Mouse (Mus musculus): ENCODE data around the gene Rpa2. TPM values are rescaled to one million over a fixed set of nuclear protein-coding genes. Genes with fewer than 3 reads are reported as not detected.
"Not testable (repeated sequence)": the region's sequence is repeated elsewhere in the genome, so short reads cannot be mapped to it uniquely, and the experiment has no call there.

Gene Rpa2
- polyA plus RNA-seq, 2 experiments = 55.6 to 95.7 TPM

DNA sequence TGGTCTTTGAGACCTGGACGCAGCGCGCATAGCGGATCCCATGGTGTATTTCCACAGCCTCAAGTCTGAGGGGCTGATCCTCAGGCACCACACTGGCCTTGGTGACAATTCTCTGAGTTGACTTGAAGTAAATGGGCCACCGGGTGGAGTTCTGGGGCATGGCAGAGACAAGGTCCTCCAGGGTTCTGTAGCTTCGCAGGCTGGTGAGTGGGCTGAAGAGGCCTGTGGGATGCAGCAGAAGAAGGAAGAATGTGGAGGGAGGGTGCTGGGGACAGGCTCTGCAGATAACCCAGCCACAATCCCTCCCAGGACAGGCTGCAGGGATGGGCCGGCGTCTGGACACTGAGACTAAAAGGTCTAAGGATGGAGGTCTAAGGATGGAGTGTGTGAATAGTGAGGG lies 21.6 kb downstream of the Rpa2 start:
- Histone ChIP-seq H3K36me3 (replicated peaks; ENCODE audit: control insufficient read depth, insufficient read depth, low read depth) (no peaks in the 10 kb centered on the region), H3K27me3 (ENCODE audit: control insufficient read depth, insufficient read depth, low read length) (peaks cover 2% of the 10 kb centered on the region), H3K4me1 (replicated peaks; ENCODE audit: control insufficient read depth in 2 of 2, insufficient read depth in 2 of 2, low read length in 1 of 2) (0 out of 4 replicates have a peak, but pooled peaks cover 0 to 1% of the 10 kb centered on the region in 2 experiments), H3K27ac (no peak overlapping the region), H3K9me3 (ENCODE audit: control insufficient read depth, low read length) (no peaks in the 10 kb centered on the region), H3K4me2 (ENCODE audit: low read depth) (no peak overlapping the region), H3K9ac (replicated peaks) (no peak overlapping the region), H3K4me3 (ENCODE audit: insufficient read depth in 1 of 2, low read depth in 2 of 2, low read length in 2 of 2) (no peak overlapping the region)
- DNase-seq (ENCODE audit: low read depth in 3 of 3, low spot score in 3 of 3) = no peak
- no peak for ATAC-seq (ENCODE audit: insufficient read depth)
- WGBS (ENCODE audit: insufficient replicate concordance) = 81% methylated on average over 8 of the region's 8 CpGs
- TF ChIP-seq CTCF (IDR thresholded peaks at IDR 0.05; ENCODE audit: low read depth) = no peak
- no peak for TF ChIP-seq EP300 (IDR thresholded peaks at IDR 0.05; ENCODE audit: low read depth)

DNA sequence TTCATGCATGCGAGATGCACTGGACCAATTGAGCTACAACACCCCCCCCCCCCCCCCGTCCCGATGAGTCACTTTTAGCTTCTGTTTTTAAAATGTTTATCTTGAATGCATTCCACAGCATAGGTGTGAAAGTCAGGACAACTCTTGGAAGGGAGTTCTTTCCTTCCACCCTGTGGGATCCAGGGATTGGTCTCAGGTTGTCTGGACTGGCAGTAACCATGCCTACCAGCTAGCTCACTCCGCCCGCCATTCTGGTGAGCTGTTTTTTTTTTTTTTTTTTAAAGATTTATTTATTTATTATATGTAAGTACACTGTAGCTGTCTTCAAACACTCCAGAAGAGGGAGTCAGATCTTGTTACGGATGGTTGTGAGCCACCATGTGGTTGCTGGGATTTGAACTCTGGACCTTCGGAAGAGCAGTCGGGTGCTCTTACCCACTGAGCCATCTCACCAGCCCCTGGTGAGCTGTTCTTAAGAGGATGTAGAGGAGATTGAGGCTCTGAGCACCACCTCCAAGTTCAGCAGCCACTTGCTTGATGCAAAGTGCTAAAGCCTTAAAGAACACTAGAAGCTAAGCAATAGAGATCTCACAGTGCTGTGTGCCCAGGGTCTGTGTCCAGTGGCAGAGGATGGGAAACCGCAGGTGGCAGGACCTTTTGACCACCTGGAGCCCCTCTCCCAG lies 25.3 kb downstream of the Rpa2 start:
- H3K4me2 ChIP-seq (ENCODE audit: low read depth); H3K9ac ChIP-seq (replicated peaks); H3K4me1 ChIP-seq (replicated peaks; ENCODE audit: control insufficient read depth in 2 of 2, insufficient read depth in 2 of 2, low read length in 1 of 2); H3K9me3 ChIP-seq (ENCODE audit: control insufficient read depth, low read length); H3K4me3 ChIP-seq (ENCODE audit: insufficient read depth in 1 of 2, low read depth in 2 of 2, low read length in 2 of 2); H3K36me3 ChIP-seq (replicated peaks; ENCODE audit: control insufficient read depth, insufficient read depth, low read depth); ATAC-seq (ENCODE audit: insufficient read depth); H3K27ac ChIP-seq; DNase-seq (ENCODE audit: low read depth in 3 of 3, low spot score in 3 of 3); H3K27me3 ChIP-seq (ENCODE audit: control insufficient read depth, insufficient read depth, low read length): not testable (repeated sequence)
- 64% methylated on average over 8 of the region's 9 CpGs for WGBS (ENCODE audit: insufficient replicate concordance)

DNA sequence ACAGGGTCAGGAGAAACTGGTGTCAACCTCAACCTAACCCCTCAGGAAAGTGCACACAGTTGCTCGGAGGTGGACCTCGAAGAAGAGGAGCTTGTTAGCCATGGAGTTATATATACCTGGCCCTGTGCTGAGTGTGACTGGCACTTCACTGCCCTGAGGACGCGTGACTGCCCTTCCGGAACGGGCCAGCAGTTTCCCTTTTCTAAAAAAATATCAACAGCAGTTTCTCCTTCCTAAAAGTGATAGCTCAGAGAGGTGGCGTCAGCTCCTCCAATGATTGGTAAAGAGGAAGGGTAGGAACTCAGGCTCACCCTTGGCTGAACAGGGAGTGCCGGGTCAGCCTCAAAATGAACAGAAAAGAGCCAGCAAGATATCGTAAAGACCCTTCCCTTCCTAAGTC lies 25.9 kb downstream of the Rpa2 start:
- TF ChIP-seq EP300 (IDR thresholded peaks at IDR 0.05; ENCODE audit: low read depth) (no peak), CTCF (IDR thresholded peaks at IDR 0.05; ENCODE audit: low read depth) (no peak)
- H3K4me1 ChIP-seq (replicated peaks; ENCODE audit: control insufficient read depth in 2 of 2, insufficient read depth in 2 of 2, low read length in 1 of 2) = peaks cover 2 to 4% of the 10 kb centered on the region in 2 experiments
- 16% methylated on average over 9 of the region's 9 CpGs for WGBS (ENCODE audit: insufficient replicate concordance)
- H3K4me3 ChIP-seq (ENCODE audit: insufficient read depth in 1 of 2, low read depth in 2 of 2, low read length in 2 of 2) = no peak overlapping the region
- H3K27ac ChIP-seq = no peak overlapping the region
- no peaks in the 10 kb centered on the region for H3K9me3 ChIP-seq (ENCODE audit: control insufficient read depth, low read length)
- DNase-seq (ENCODE audit: low read depth in 3 of 3, low spot score in 3 of 3) (no peak), ATAC-seq (ENCODE audit: insufficient read depth) (no peak)
- H3K27me3 ChIP-seq (ENCODE audit: control insufficient read depth, insufficient read depth, low read length) = peaks cover 9% of the 10 kb centered on the region
- H3K4me2 ChIP-seq (ENCODE audit: low read depth) = 0 out of 2 replicates have a peak overlapping the region, but pooled peaks have one; percentile 20
- no peak overlapping the region for H3K9ac ChIP-seq (replicated peaks)
- no peaks in the 10 kb centered on the region for H3K36me3 ChIP-seq (replicated peaks; ENCODE audit: control insufficient read depth, insufficient read depth, low read depth)

DNA sequence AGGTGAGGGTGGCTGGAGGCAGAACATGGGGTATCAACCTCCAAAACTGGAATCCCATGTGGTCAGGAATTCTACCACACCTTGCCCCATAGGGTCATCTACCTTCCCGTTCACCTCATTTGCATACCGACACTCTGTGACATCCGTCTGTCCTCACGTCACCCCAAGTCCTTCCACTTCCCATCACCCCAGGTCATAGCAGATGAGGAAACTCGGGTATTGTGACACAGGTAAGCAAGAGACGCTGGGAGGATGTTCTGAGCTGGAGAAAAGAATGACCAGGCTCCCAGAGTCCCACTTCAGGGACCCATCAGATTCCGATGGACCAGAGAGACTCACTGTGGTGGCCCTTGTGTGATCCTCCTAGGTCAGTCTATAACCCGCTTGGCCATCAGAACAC lies 26.6 kb downstream of the Rpa2 start:
- H3K9me3 ChIP-seq (ENCODE audit: control insufficient read depth, low read length) = no peaks in the 10 kb centered on the region

DNA sequence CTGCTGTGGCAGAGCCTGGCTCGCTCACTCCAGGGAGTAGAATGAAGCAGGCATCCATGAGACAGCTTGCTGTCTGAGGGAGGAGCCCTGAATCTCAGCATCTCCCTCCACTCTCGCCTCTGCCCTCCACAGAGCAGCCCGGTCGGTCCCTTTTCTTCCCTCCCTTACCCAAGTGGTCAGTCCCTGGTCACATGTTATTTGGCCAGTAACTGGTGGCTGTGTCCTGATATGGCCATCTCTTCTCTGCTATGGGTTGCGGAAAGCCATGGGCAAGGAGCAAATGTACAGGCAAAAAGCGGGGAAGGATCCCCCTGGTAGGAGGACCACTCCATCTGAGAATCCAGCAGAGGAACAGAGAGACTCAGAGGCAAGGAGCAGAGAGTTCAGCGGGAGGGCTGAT lies 27.0 kb downstream of the Rpa2 start:
- Histone ChIP-seq H3K27me3 (ENCODE audit: control insufficient read depth, insufficient read depth, low read length) (peaks cover 9% of the 10 kb centered on the region), H3K4me2 (ENCODE audit: low read depth) (peak overlapping the region; percentile 22; the same call in 1 of the 2 replicates), H3K4me1 (replicated peaks; ENCODE audit: control insufficient read depth in 2 of 2, insufficient read depth in 2 of 2, low read length in 1 of 2) (peaks cover 2 to 4% of the 10 kb centered on the region in 2 experiments), H3K36me3 (replicated peaks; ENCODE audit: control insufficient read depth, insufficient read depth, low read depth) (no peaks in the 10 kb centered on the region), H3K4me3 (ENCODE audit: insufficient read depth in 1 of 2, low read depth in 2 of 2, low read length in 2 of 2) (peak overlapping the region; percentile 8 to 34; a peak in 2 of 4 replicates), H3K9ac (replicated peaks) (no peak overlapping the region), H3K27ac (no peak overlapping the region), H3K9me3 (ENCODE audit: control insufficient read depth, low read length) (no peaks in the 10 kb centered on the region)
- TF ChIP-seq CTCF (IDR thresholded peaks at IDR 0.05; ENCODE audit: low read depth) (no peak), EP300 (IDR thresholded peaks at IDR 0.05; ENCODE audit: low read depth) (no peak)
- DNase-seq (ENCODE audit: low read depth in 3 of 3, low spot score in 3 of 3) (no peak), ATAC-seq (ENCODE audit: insufficient read depth) (no peak)
- WGBS (ENCODE audit: insufficient replicate concordance) = 58% methylated on average over 7 of the region's 7 CpGs

More for the DNA sequence above, 26.6 kb downstream of the Rpa2 start:
- Histone ChIP-seq H3K4me1 (replicated peaks; ENCODE audit: control insufficient read depth in 2 of 2, insufficient read depth in 2 of 2, low read length in 1 of 2) (peaks cover 2 to 4% of the 10 kb centered on the region in 2 experiments), H3K27ac (no peak overlapping the region), H3K36me3 (replicated peaks; ENCODE audit: control insufficient read depth, insufficient read depth, low read depth) (no peaks in the 10 kb centered on the region), H3K27me3 (ENCODE audit: control insufficient read depth, insufficient read depth, low read length) (peaks cover 9% of the 10 kb centered on the region), H3K4me3 (ENCODE audit: insufficient read depth in 1 of 2, low read depth in 2 of 2, low read length in 2 of 2) (peak overlapping the region; percentile 8 to 34; a peak in 1 of 4 replicates), H3K9ac (replicated peaks) (no peak overlapping the region), H3K4me2 (ENCODE audit: low read depth) (no peak overlapping the region)
- no peak for ATAC-seq (ENCODE audit: insufficient read depth)
- 51% methylated on average over 8 of the region's 8 CpGs for WGBS (ENCODE audit: insufficient replicate concordance)
- no peak for DNase-seq (ENCODE audit: low read depth in 3 of 3, low spot score in 3 of 3)
- TF ChIP-seq EP300 (IDR thresholded peaks at IDR 0.05; ENCODE audit: low read depth) (no peak), CTCF (IDR thresholded peaks at IDR 0.05; ENCODE audit: low read depth) (no peak)
